Mouse (Mus musculus): Measurements from ENCODE around the gene Arpc3.

DNA sequence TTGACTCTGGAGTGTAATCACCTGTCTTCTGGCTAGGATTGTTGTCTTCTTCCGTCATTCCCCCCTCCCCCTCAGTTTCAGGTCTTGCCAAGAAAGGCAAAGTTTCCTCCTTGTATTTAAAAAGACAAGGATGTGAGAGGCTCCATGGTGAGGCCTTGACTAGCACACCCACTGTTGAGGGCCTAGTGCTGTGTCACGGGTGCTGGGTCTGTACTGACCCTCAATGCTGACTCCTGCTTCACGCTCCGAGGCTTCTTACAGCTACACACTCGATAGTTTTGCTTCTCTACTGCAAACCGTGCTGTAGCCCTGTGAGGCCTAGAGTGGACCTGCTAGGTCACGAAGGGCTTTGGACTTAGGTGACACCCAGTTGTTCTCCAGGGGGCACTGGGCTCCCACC is 60.5 kb downstream of the Arpc3 start:
- TF ChIP-seq POLR2A (IDR thresholded peaks at IDR 0.05; ENCODE audit: borderline replicate concordance, insufficient read depth, low read length): no peak
- no peak for TF ChIP-seq CTCF (IDR thresholded peaks at IDR 0.05; ENCODE audit: borderline replicate concordance, insufficient read depth, low read depth, low read length)

All from cerebellum, adult 2 months (tissue).